Mouse (Mus musculus): ENCODE measurements at regions not wholly inside any gene's neighbourhood (a gene's known extent, or its start where the extent isn't known, plus 50 kb on each side); places are given as distances from the start of the nearest gene placed in this dataset.
A peak's percentile ranks its signal among the peaks of the same experiment; 100 is the strongest.

DNA sequence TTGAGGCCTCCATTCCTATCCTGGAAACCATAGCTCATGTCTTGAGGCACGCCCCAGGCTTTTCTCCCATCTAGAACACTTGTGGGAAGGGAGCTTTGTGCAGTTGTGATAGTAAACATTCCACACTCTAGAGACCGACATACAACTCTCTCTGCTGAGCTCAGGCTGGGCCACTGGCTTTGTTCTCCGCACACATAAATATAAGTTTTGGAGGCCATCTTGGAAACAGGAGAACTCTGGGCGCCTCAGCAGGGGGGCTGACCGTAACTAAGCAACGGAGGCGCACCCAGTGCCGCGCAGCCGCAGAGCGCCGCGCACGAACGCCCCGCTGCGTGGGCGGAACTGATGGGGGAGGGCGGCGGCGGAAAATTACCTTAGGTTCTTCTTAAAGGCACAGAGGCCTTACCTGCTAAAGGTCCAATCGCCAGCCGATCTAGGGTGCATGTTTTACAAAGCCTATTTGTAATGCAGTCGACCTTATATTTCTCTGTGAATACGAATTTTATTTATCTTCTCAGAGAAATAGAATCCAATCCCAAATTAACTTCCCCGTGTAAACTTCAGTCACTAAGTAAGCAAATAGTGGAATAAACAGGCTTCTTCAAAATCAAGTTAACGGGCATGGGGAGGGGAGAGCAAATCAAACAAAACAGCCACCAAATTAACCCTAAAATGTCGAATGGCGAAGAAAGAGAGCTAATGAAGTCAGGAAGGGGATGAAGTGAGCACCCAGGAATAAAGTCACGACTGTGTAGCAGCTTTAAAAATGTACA lies 65.2 kb upstream of the Chd2 start (continued):
- no peak for TF ChIP-seq RCOR1 (conservative IDR thresholded peaks at IDR 0.05; ENCODE audit: low read depth, low read length)
- TF ChIP-seq UBTF (IDR thresholded peaks at IDR 0.05; ENCODE audit: low read depth, low read length), result no peak
- peak; percentile 63; the same call in 1 of the 2 replicates for TF ChIP-seq MEF2A (IDR thresholded peaks at IDR 0.05; ENCODE audit: borderline replicate concordance, low read depth, low read length)
- TF ChIP-seq ZNF384 (IDR thresholded peaks at IDR 0.05; ENCODE audit: low read depth, low read length), result no peak
- no peak for TF ChIP-seq ZMIZ1 (IDR thresholded peaks at IDR 0.05; ENCODE audit: low read depth, low read length)
- TF ChIP-seq ETS1 (conservative IDR thresholded peaks at IDR 0.05; ENCODE audit: low read depth, low read length), result peak; percentile 37
- peak; percentile 54; the same call in 1 of the 2 replicates for TF ChIP-seq IRF4 (IDR thresholded peaks at IDR 0.05; ENCODE audit: low read depth, low read length)
- TF ChIP-seq ZC3H11A (IDR thresholded peaks at IDR 0.05; ENCODE audit: low read depth, low read length), result no peak
- TF ChIP-seq CTCF (conservative IDR thresholded peaks at IDR 0.05 in 1 of 2, IDR thresholded peaks at IDR 0.05 in 1 of 2; ENCODE audit: low read depth in 2 of 2, low read length in 2 of 2), result no peak
- no peak for TF ChIP-seq USF1 (IDR thresholded peaks at IDR 0.05; ENCODE audit: low read depth, low read length)

- no peak overlapping the region for H3K9ac ChIP-seq (ENCODE audit: insufficient read depth, low read depth)
- H3K79me2 ChIP-seq (replicated peaks; ENCODE audit: control insufficient read depth, extremely low read depth, insufficient read depth, poor library complexity, severe bottlenecking), result peaks cover 2% of the 10 kb centered on the region; the same call in 1 of the 2 replicates
- no peak overlapping the region for H3K4me3 ChIP-seq (replicated peaks in 1 of 3; ENCODE audit: low read depth in 2 of 3, low read length in 2 of 3, poor library complexity in 1 of 3)
- H3K36me3 ChIP-seq (replicated peaks in 1 of 2; ENCODE audit: control insufficient read depth in 1 of 2, insufficient read depth in 1 of 2, low read length in 1 of 2), result no peaks in the 10 kb centered on the region
- dilution Hi-C loops (cut with MboI; ENCODE audit: extremely low pct_ligation_motif_present, extremely low pct_unique_long_range_greater_than_20kb, low sequenced_read_pairs), result no loop called here
- H3K9me3 ChIP-seq (replicated peaks; ENCODE audit: low read length), result no peaks in the 10 kb centered on the region
- H3K4me2 ChIP-seq (ENCODE audit: insufficient read depth, low read depth, poor library complexity, severe bottlenecking), result no peak overlapping the region
- no peak overlapping the region for H3K27ac ChIP-seq (ENCODE audit: insufficient read depth, low read depth)
- no peak for DNase-seq (ENCODE audit: extremely low read depth)
- H3K27me3 ChIP-seq (replicated peaks), result no peaks in the 10 kb centered on the region
- in situ Hi-C loops (cut with MboI; ENCODE audit: low pct_ligation_motif_present, low pct_unique_long_range_greater_than_20kb, low sequenced_read_pairs), result no loop called here
- peaks cover 10 to 49% of the 10 kb centered on the region in 2 experiments; a peak in 3 of 4 replicates for H3K4me1 ChIP-seq (ENCODE audit: control insufficient read depth in 1 of 2, insufficient read depth in 2 of 2)
- TF ChIP-seq RAD21 (IDR thresholded peaks at IDR 0.05; ENCODE audit: low read depth, low read length) (no peak), GABPA (IDR thresholded peaks at IDR 0.05; ENCODE audit: insufficient replicate concordance, low read depth, low read length) (no peak), ZMIZ1 (IDR thresholded peaks at IDR 0.05; ENCODE audit: low read depth, low read length) (no peak), MAX (IDR thresholded peaks at IDR 0.05; ENCODE audit: low read length) (no peak), NRF1 (IDR thresholded peaks at IDR 0.05; ENCODE audit: low read depth, low read length) (no peak), CHD2 (IDR thresholded peaks at IDR 0.05; ENCODE audit: low read length) (no peak), CHD1 (IDR thresholded peaks at IDR 0.05; ENCODE audit: low read depth, low read length) (no peak), CTCF (conservative IDR thresholded peaks at IDR 0.05 in 1 of 2, IDR thresholded peaks at IDR 0.05 in 1 of 2; ENCODE audit: low read depth in 2 of 2, low read length in 2 of 2) (no peak), RCOR1 (conservative IDR thresholded peaks at IDR 0.05; ENCODE audit: low read depth, low read length) (no peak), KAT2A (IDR thresholded peaks at IDR 0.05; ENCODE audit: insufficient replicate concordance, low read length) (no peak), JUND (conservative IDR thresholded peaks at IDR 0.05; ENCODE audit: low read depth, low read length) (no peak), MAZ (IDR thresholded peaks at IDR 0.05; ENCODE audit: low read depth, low read length) (no peak), ELF1 (IDR thresholded peaks at IDR 0.05; ENCODE audit: low read depth, low read length) (no peak), EP300 (IDR thresholded peaks at IDR 0.05; ENCODE audit: low read length) (no peak), USF2 (conservative IDR thresholded peaks at IDR 0.05; ENCODE audit: low read depth, low read length) (no peak), MEF2A (IDR thresholded peaks at IDR 0.05; ENCODE audit: borderline replicate concordance, low read depth, low read length) (no peak), ZKSCAN1 (IDR thresholded peaks at IDR 0.05; ENCODE audit: borderline replicate concordance, low read depth, low read length) (no peak)
Observed at GRCm38 (mm10) chr7:73604597-73604996, 63.0 kb upstream of the Chd2 start.

Data from CH12.LX (cell line).